Mouse (Mus musculus): ENCODE measurements around the gene Pde5a. TPM values are rescaled to one million over a fixed set of nuclear protein-coding genes. Genes with fewer than 3 reads are reported as not detected.
A peak's percentile ranks its signal among the peaks of the same experiment; 100 is the strongest.

Gene Pde5a
- polyA plus RNA-seq, 1 experiment from 2014 or later: 17.0 TPM

- ATAC-seq (ENCODE audit: insufficient read depth, low FRiP score): no peak
- no peaks in the 10 kb centered on the region; the same call in 1 of the 2 replicates for H3K9me3 ChIP-seq (replicated peaks; ENCODE audit: control insufficient read depth, low read length)
- no peak overlapping the region for H3K4me2 ChIP-seq (ENCODE audit: low read depth, low read length)
- no peaks in the 10 kb centered on the region for H3K27me3 ChIP-seq (ENCODE audit: control insufficient read depth, insufficient read depth, low read length)
- no peak overlapping the region for H3K4me3 ChIP-seq (replicated peaks; ENCODE audit: low read length)
- H3K9ac ChIP-seq (ENCODE audit: low read length): no peak overlapping the region
- 88% methylated on average over 9 of the region's 9 CpGs for WGBS
- no peak overlapping the region for H3K27ac ChIP-seq (ENCODE audit: low read length)
- no peaks in the 10 kb centered on the region for H3K4me1 ChIP-seq (ENCODE audit: control insufficient read depth, insufficient read depth, low read length)
- 0 out of 2 replicates have a peak, but pooled peaks cover 17% of the 10 kb centered on the region for H3K36me3 ChIP-seq (ENCODE audit: control insufficient read depth, insufficient read depth, low read length)
These were observed 59.6 kb downstream of the Pde5a start for GRCm38 (mm10) chr3:122788314-122788713.

GRCm38 (mm10) chr3:122789544-122789943, 60.8 kb downstream of the Pde5a start:
- no peak overlapping the region for H3K4me2 ChIP-seq (ENCODE audit: low read depth, low read length)
- H3K36me3 ChIP-seq (ENCODE audit: control insufficient read depth, insufficient read depth, low read length): 0 out of 2 replicates have a peak, but pooled peaks cover 17% of the 10 kb centered on the region
- H3K27ac ChIP-seq (ENCODE audit: low read length): no peak overlapping the region
- no peaks in the 10 kb centered on the region; the same call in 1 of the 2 replicates for H3K9me3 ChIP-seq (replicated peaks; ENCODE audit: control insufficient read depth, low read length)
- H3K4me3 ChIP-seq (replicated peaks; ENCODE audit: low read length): no peak overlapping the region
- ATAC-seq (ENCODE audit: insufficient read depth, low FRiP score): no peak
- no peak overlapping the region for H3K9ac ChIP-seq (ENCODE audit: low read length)
- no peaks in the 10 kb centered on the region for H3K27me3 ChIP-seq (ENCODE audit: control insufficient read depth, insufficient read depth, low read length)
- H3K4me1 ChIP-seq (ENCODE audit: control insufficient read depth, insufficient read depth, low read length): no peaks in the 10 kb centered on the region
- 82% methylated on average over 6 of the region's 6 CpGs for WGBS

GRCm38 (mm10) chr3:122800050-122800449, 71.3 kb downstream of the Pde5a start:
- no peak overlapping the region for H3K9ac ChIP-seq (ENCODE audit: low read length)
- no peak for ATAC-seq (ENCODE audit: insufficient read depth, low FRiP score)
- H3K27ac ChIP-seq (ENCODE audit: low read length): peak overlapping the region; percentile 74
- H3K27me3 ChIP-seq (ENCODE audit: control insufficient read depth, insufficient read depth, low read length): no peaks in the 10 kb centered on the region
- no peaks in the 10 kb centered on the region for H3K9me3 ChIP-seq (replicated peaks; ENCODE audit: control insufficient read depth, low read length)
- 0 out of 2 replicates have a peak, but pooled peaks cover 8% of the 10 kb centered on the region for H3K36me3 ChIP-seq (ENCODE audit: control insufficient read depth, insufficient read depth, low read length)
- 64% methylated on average over 6 of the region's 6 CpGs for WGBS
- H3K4me3 ChIP-seq (replicated peaks; ENCODE audit: low read length): no peak overlapping the region
- peaks cover 14% of the 10 kb centered on the region for H3K4me1 ChIP-seq (ENCODE audit: control insufficient read depth, insufficient read depth, low read length)
- no peak overlapping the region for H3K4me2 ChIP-seq (ENCODE audit: low read depth, low read length)

GRCm38 (mm10) chr3:122800553-122801435, 72.0 kb downstream of the Pde5a start:
- ATAC-seq (ENCODE audit: insufficient read depth, low FRiP score): peak; percentile 56
- Histone ChIP-seq H3K27ac (ENCODE audit: low read length) (peak overlapping the region; percentile 89), H3K9ac (ENCODE audit: low read length) (no peak overlapping the region), H3K4me1 (ENCODE audit: control insufficient read depth, insufficient read depth, low read length) (peaks cover 14% of the 10 kb centered on the region), H3K4me2 (ENCODE audit: low read depth, low read length) (no peak overlapping the region), H3K9me3 (replicated peaks; ENCODE audit: control insufficient read depth, low read length) (no peaks in the 10 kb centered on the region), H3K27me3 (ENCODE audit: control insufficient read depth, insufficient read depth, low read length) (no peaks in the 10 kb centered on the region), H3K4me3 (replicated peaks; ENCODE audit: low read length) (no peak overlapping the region), H3K36me3 (ENCODE audit: control insufficient read depth, insufficient read depth, low read length) (0 out of 2 replicates have a peak, but pooled peaks cover 8% of the 10 kb centered on the region)
- 52% methylated on average over 10 of the region's 10 CpGs for WGBS

GRCm38 (mm10) chr3:122801436-122802221, 72.9 kb downstream of the Pde5a start:
- no peaks in the 10 kb centered on the region for H3K9me3 ChIP-seq (replicated peaks; ENCODE audit: control insufficient read depth, low read length)
- no peak overlapping the region for H3K4me2 ChIP-seq (ENCODE audit: low read depth, low read length)
- peaks cover 14% of the 10 kb centered on the region for H3K4me1 ChIP-seq (ENCODE audit: control insufficient read depth, insufficient read depth, low read length)
- WGBS: 66% methylated on average over 15 of the region's 15 CpGs
- peak; percentile 65 for ATAC-seq (ENCODE audit: insufficient read depth, low FRiP score)
- H3K36me3 ChIP-seq (ENCODE audit: control insufficient read depth, insufficient read depth, low read length): 0 out of 2 replicates have a peak, but pooled peaks cover 8% of the 10 kb centered on the region
- no peak overlapping the region for H3K4me3 ChIP-seq (replicated peaks; ENCODE audit: low read length)
- H3K9ac ChIP-seq (ENCODE audit: low read length): no peak overlapping the region
- peak overlapping the region; percentile 89 for H3K27ac ChIP-seq (ENCODE audit: low read length)
- H3K27me3 ChIP-seq (ENCODE audit: control insufficient read depth, insufficient read depth, low read length): no peaks in the 10 kb centered on the region

- Histone ChIP-seq H3K9me3 (replicated peaks; ENCODE audit: control insufficient read depth, low read length) (no peaks in the 10 kb centered on the region), H3K9ac (ENCODE audit: low read length) (no peak overlapping the region), H3K36me3 (ENCODE audit: control insufficient read depth, insufficient read depth, low read length) (peaks cover 10% of the 10 kb centered on the region; the same call in 1 of the 2 replicates), H3K27me3 (ENCODE audit: control insufficient read depth, insufficient read depth, low read length) (no peaks in the 10 kb centered on the region), H3K4me2 (ENCODE audit: low read depth, low read length) (no peak overlapping the region), H3K4me1 (ENCODE audit: control insufficient read depth, insufficient read depth, low read length) (peaks cover 5% of the 10 kb centered on the region), H3K4me3 (replicated peaks; ENCODE audit: low read length) (no peak overlapping the region), H3K27ac (ENCODE audit: low read length) (peak overlapping the region; percentile 29; the same call in 1 of the 2 replicates)
- WGBS: 67% methylated on average over 8 of the region's 8 CpGs
- no peak for ATAC-seq (ENCODE audit: insufficient read depth, low FRiP score)
These were observed 78.6 kb downstream of the Pde5a start for GRCm38 (mm10) chr3:122807313-122807712.

- Histone ChIP-seq H3K9ac (ENCODE audit: low read length) (no peak overlapping the region), H3K9me3 (replicated peaks; ENCODE audit: control insufficient read depth, low read length) (no peaks in the 10 kb centered on the region), H3K4me1 (ENCODE audit: control insufficient read depth, insufficient read depth, low read length) (peaks cover 11% of the 10 kb centered on the region), H3K27ac (ENCODE audit: low read length) (no peak overlapping the region), H3K27me3 (ENCODE audit: control insufficient read depth, insufficient read depth, low read length) (no peaks in the 10 kb centered on the region), H3K36me3 (ENCODE audit: control insufficient read depth, insufficient read depth, low read length) (peaks cover 5% of the 10 kb centered on the region; the same call in 1 of the 2 replicates), H3K4me2 (ENCODE audit: low read depth, low read length) (no peak overlapping the region), H3K4me3 (replicated peaks; ENCODE audit: low read length) (no peak overlapping the region)
- no peak for ATAC-seq (ENCODE audit: insufficient read depth, low FRiP score)
- WGBS: 86% methylated on average over 2 of the region's 2 CpGs
These were observed 81.5 kb downstream of the Pde5a start for GRCm38 (mm10) chr3:122810090-122810863.

GRCm38 (mm10) chr3:122810986-122811385, 82.2 kb downstream of the Pde5a start:
- Histone ChIP-seq H3K36me3 (ENCODE audit: control insufficient read depth, insufficient read depth, low read length) (peaks cover 5% of the 10 kb centered on the region; the same call in 1 of the 2 replicates), H3K4me1 (ENCODE audit: control insufficient read depth, insufficient read depth, low read length) (peaks cover 11% of the 10 kb centered on the region), H3K4me3 (replicated peaks; ENCODE audit: low read length) (no peak overlapping the region), H3K27me3 (ENCODE audit: control insufficient read depth, insufficient read depth, low read length) (no peaks in the 10 kb centered on the region), H3K27ac (ENCODE audit: low read length) (no peak overlapping the region), H3K9ac (ENCODE audit: low read length) (no peak overlapping the region), H3K4me2 (ENCODE audit: low read depth, low read length) (no peak overlapping the region), H3K9me3 (replicated peaks; ENCODE audit: control insufficient read depth, low read length) (no peaks in the 10 kb centered on the region)
- 83% methylated on average over 5 of the region's 5 CpGs for WGBS
- ATAC-seq (ENCODE audit: insufficient read depth, low FRiP score): no peak

Measured in stomach, embryonic 16.5 days (tissue).